Mouse (Mus musculus) retina, adult 2 months (tissue): ENCODE data around the gene Nos1ap.

Experiments used
- DNase-seq: peaks from one replicate; pipeline ENCODE4 v3.0.0-alpha.2; 2012; ENCODE audit warnings: low read depth, low spot score

The Nos1ap gene

DNA sequence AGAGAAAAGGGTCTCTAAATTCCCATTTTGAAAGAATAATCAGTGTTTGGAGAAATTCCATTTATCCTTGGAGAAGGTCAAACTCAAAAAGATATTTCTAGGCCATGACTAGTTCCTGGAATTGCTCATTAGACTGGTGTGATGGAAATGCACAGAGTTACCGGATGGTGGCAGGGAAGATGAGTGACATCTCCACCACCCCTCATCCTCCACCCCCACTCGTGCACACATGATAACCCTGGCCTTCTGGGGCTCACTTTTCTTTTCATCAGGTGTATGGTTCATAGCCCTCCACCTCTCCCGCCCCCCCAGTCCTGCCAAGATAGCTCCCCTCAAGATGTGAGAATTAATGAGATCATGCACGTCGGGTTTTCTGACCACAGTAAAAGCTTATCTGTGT lies 296.4 kb downstream of the Nos1ap start:
- DNase-seq = no peak

DNA sequence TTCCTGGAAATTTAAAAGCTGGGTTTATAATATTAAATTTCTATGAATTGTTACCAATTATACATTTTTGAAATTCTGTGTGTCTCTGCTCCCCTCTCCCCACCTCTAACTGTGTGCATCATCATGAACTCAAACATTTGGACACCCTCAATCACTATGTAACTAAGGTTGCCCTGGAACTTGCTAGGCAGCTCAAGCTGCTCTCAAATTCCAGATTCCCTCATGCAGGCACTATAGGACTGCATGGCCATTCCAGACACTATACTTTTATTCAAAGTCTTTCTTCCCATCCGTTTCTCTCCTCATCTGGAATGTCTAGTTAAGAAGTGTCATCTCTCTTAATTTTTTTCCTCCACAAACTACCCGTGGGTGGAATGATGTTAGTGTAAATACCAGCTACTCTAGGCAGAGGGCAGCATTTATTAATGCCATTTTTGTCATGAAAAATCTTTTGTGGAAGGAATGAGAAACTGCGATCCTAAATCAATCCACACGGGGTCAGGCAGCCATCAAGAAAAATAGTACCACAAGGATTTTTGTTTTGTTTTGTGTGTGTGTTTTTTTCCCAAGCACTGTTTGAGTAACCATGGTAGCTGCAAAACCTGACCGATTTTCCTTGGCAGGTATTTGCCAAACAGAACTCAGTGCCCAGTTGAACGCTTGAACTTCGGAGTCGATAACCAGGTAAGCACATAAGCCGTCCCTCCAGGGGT lies 297.3 kb downstream of the Nos1ap start:
- DNase-seq = peak; percentile 39

DNA sequence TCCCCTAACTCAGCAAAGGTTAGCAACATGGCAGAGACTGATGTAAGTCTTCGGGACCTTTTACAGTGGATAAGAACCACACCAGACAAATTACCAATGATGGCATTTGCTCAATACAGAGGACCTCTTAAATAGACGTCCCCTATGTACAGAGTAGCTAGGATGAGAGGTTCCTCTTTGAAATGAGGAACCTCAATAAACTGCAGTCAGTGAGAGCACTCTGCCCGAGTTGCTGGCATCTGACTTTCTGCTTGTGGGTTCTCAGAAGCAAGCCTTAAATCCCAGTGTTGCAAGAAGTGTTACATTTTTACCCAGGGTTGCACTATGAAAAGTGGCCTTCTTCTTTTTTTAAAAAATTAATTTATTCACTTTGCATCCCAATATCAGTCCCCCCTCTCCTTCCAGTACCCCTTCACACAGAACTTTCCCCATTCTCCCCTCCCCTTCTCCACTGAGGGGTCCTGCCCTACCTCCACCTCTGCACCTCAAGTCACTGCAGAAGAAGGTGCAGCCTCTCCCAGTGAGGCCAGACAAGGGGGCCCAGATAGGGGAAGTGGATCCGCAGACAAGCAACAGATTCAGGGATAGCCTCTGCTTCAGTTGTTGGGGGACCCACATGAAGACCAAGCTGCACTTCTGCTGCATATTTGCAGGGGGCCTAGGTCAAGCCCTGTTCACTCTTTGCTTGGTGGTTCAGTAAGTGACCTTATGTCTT lies 307.1 kb downstream of the Nos1ap start:
- no peak for DNase-seq

DNA sequence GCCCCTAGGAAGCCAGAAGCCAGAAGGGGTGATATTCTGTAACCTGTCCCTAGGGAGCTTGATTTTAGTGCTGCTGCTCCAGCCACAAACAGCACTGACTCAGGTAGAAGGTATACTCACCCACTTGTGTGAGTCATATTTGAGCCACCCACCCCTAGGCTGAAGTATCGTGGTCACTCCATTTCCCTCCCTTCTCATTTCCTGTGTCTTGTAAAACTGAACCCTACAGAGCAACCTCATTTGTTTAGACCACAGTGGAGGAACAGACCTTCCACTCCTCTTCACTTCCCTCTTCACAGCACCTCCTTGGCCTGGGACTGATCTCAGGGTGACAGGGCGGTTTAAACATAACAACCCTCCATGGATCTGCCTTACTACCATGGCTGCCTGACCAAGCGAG lies 312.6 kb downstream of the Nos1ap start, which contains the start of gene Sh2d1b1:
Gene Sh2d1b1, plus strand, starts transcription at position 305 of the 400 bp plus-strand sequence.
- DNase-seq = no peak

DNA sequence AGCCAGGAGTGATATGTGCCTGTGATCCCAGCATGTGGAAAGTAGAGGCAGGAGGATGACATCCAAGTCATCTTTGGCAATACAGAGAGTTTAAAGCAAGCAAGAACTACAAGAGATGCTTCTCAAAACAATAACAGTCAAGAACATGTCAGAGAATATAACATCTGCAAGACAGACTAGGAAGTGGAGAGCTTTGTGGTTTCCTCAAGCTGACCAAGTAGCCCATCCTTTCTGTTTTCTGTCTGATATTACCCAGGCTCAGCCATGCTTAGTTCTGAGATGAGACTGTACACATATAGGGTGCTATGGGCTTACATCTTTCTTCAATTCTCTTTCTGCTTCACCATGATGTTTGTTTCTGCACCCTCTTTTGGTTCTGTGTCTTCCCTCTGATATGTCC lies 316.4 kb downstream of the Nos1ap start:
- no peak for DNase-seq

DNA sequence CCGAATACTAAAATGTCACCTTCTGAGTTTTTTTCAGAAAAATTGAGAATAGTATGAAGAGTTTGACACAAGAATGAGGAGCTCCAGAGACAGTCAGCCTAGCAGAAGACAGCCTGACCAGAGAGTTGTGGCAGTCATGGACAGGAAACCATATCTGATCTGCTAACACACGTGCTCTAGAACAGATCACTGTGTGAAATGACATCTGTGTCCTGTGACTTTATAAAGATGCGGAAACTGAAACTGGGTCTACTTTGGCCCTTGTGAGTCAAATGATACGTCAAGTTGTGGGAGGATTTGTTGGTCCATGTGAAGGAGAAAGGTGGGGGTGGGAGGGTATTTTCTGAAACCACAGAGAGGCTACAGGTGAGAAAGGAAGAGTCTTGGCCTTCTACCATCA lies 319.0 kb downstream of the Nos1ap start:
- DNase-seq = no peak

DNA sequence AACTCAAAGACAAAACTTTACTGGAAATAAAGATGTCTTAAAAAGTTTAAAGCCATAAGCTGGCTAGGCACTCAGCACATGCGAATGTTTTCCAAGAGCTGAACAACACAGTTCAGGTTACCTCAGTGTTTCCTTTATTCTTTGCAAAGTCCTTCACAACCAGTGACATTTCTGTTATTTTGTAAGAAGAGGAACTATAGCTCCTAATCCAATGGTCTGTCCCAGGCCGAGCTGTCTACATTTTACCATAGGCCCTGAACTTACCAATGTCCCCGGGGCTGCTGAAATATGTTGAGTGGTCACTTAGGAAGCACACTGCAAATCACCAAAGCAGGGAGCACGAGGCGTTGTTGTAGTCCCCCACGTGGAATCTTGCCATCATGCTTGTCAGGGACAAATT lies 319.4 kb downstream of the Nos1ap start:
- no peak for DNase-seq

DNA sequence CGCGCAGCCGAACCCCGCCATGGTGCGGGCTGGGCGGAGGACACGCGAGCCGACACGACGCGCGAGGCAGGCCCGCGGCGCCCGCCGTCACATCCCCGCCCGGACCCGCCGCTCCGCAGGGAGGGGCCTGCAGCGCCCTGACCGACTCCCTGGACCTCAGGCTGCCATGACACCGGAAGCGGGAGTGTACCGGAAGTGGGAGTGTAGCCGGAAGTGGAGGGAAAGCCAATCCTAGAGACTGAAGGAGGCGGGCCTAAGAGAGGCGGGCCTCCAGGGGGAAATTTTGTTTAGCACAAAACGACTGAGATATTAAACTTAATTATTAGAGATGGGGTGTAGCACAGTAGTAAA lies 334.1 kb downstream of the Nos1ap start:
- DNase-seq = peak; percentile 83

DNA sequence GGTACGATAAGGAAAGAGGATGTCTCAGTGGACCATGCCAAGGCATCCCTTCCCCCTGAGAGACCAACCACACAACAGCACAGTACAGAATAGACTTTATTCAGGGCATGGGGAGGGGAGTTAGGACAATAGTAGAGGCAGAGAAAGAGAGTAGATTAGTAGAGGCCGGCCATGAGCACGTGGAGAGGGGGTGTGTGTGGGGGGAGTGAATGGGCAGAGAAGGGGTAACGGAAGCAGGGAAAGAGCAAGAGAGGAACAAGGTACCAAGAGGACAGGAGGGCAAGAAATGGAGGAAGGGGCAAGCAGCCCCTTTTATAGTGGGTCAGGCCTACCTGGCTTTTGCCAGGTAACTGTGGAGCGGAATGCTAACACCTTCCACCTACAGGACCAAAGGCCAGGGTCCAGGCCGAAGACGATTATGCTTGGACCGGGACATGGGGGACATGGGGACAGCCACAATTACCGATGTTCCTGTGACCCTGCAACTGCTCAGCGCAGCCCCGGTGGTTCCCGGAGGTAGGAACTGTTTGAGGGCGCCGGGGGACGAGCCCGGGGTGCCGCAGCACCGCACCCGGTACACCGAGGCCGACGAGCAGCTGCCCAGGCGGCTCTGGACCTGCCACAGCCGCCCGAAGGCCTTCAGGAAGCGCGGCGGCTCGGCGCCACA lies 334.6 kb downstream of the Nos1ap start:
- no peak for DNase-seq
